Mouse (Mus musculus) limb, embryonic 12.5 days (tissue): ENCODE measurements at regions not wholly inside any gene's neighbourhood (a gene's known extent, or its start where the extent isn't known, plus 50 kb on each side); places are given as distances from the start of the nearest gene placed in this dataset.

Experiments used
- ATAC-seq: fragments of 200-750 bp; cut with Nextera tagmentation; 2 replicates; pipeline ENCODE4 v1.8.0; 2017; ENCODE audit warnings: low read depth, moderate TSS enrichment; ENCODE audit not compliant: insufficient number of reproducible peaks, insufficient read depth, low FRiP score, low TSS enrichment
- H3K27ac ChIP-seq: fragments of 300-500 bp; sonication (generic); 2 replicates; pipeline ENCODE4 v1.5.1; 2016; ENCODE audit warnings: mild to moderate bottlenecking, moderate library complexity
- H3K27me3 ChIP-seq: fragments of 300-500 bp; sonication (generic); 2 replicates; pipeline ENCODE4 v1.6.1; 2016; ENCODE audit warnings: mild to moderate bottlenecking, moderate library complexity
- H3K36me3 ChIP-seq: fragments of 300-500 bp; sonication (generic); 2 replicates; pipeline ENCODE4 v1.6.1; 2016; ENCODE audit warnings: mild to moderate bottlenecking, moderate library complexity
- H3K4me1 ChIP-seq: fragments of 300-500 bp; sonication (generic); replicated peaks from 2 replicates; pipeline ENCODE4 v1.6.1; 2016
- H3K4me2 ChIP-seq: fragments of 300-500 bp; sonication (generic); 2 replicates; pipeline ENCODE4 v1.6.1; 2016; ENCODE audit warnings: mild to moderate bottlenecking, moderate library complexity
- H3K4me3 ChIP-seq: fragments of 300-500 bp; sonication (generic); replicated peaks from 2 replicates; pipeline ENCODE4 v1.5.1; 2016; ENCODE audit warnings: mild to moderate bottlenecking
- H3K9ac ChIP-seq: fragments of 300-500 bp; sonication (generic); replicated peaks from 2 replicates; pipeline ENCODE4 v1.6.1; 2016; ENCODE audit warnings: mild to moderate bottlenecking, moderate library complexity
- H3K9me3 ChIP-seq: fragments of 300-500 bp; sonication (generic); 2 replicates; pipeline ENCODE4 v1.6.1; 2016; ENCODE audit warnings: mild to moderate bottlenecking, moderate library complexity
- WGBS: fragments of 180-500 bp; shearing (Covaris S2); methylation state at CpG from one replicate; pipeline ENCODE4 v1.1.7; 2016; 5-methylcytosine and 5-hydroxymethylcytosine counted together

DNA sequence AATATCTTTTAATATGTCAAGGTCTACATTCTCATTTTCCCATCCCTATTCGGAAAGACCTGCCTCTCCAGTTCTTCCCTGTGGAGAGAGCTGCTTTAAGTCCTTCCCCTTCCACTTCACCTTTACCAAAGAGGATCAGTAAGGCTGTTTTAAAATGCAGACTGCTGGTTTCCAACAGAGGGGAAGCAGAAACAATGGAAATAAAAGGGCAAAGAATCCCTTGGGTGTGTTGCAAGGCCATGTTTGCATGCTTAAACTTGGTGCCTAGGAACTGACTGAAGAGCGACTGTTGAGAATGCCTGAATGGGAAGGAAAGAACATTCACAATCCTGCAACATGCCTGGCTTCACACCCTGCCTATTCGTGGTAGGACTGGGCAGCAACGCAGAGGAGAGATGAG lies 2759.1 kb upstream of the 5930422O12Rik start:
- Histone ChIP-seq H3K4me3 (no peak overlapping the region), H3K4me1 (no peaks in the 10 kb centered on the region), H3K27me3 (no peaks in the 10 kb centered on the region), H3K9ac (no peak overlapping the region), H3K4me2 (no peak overlapping the region), H3K36me3 (no peaks in the 10 kb centered on the region), H3K27ac (no peak overlapping the region), H3K9me3 (no peaks in the 10 kb centered on the region)
- WGBS: 61% methylated on average over 4 of the region's 4 CpGs
- no peak for ATAC-seq

- no peak overlapping the region for H3K4me3 ChIP-seq
- no peak overlapping the region for H3K27ac ChIP-seq
- H3K4me2 ChIP-seq: no peak overlapping the region
- ATAC-seq: no peak
- H3K9me3 ChIP-seq: no peaks in the 10 kb centered on the region
- H3K4me1 ChIP-seq: no peaks in the 10 kb centered on the region
- no peaks in the 10 kb centered on the region for H3K36me3 ChIP-seq
- H3K9ac ChIP-seq: no peak overlapping the region
- no peaks in the 10 kb centered on the region for H3K27me3 ChIP-seq
- WGBS: 83% methylated on average over 1 of the region's 1 CpGs
Observed at GRCm38 (mm10) chr8:30677423-30677822, 2751.1 kb upstream of the 5930422O12Rik start.

GRCm38 (mm10) chr8:30682169-30682568 lies 2746.3 kb upstream of the 5930422O12Rik start:
- no peak overlapping the region for H3K9ac ChIP-seq
- H3K9me3 ChIP-seq: no peaks in the 10 kb centered on the region
- no peak for ATAC-seq
- no peaks in the 10 kb centered on the region for H3K4me1 ChIP-seq
- no peak overlapping the region for H3K4me2 ChIP-seq
- no peak overlapping the region for H3K4me3 ChIP-seq
- no peaks in the 10 kb centered on the region for H3K27me3 ChIP-seq
- WGBS: 58% methylated on average over 3 of the region's 3 CpGs
- H3K36me3 ChIP-seq: no peaks in the 10 kb centered on the region
- H3K27ac ChIP-seq: no peak overlapping the region

GRCm38 (mm10) chr8:30686539-30686938 lies 2742.0 kb upstream of the 5930422O12Rik start:
- Histone ChIP-seq H3K4me2 (no peak overlapping the region), H3K27ac (no peak overlapping the region), H3K9ac (no peak overlapping the region), H3K36me3 (no peaks in the 10 kb centered on the region), H3K4me3 (no peak overlapping the region), H3K4me1 (no peaks in the 10 kb centered on the region), H3K27me3 (no peaks in the 10 kb centered on the region), H3K9me3 (no peaks in the 10 kb centered on the region)
- ATAC-seq: no peak
- WGBS: 91% methylated on average over 3 of the region's 3 CpGs

GRCm38 (mm10) chr8:30694126-30694525 lies 2734.4 kb upstream of the 5930422O12Rik start:
- no peak overlapping the region for H3K9ac ChIP-seq
- H3K27ac ChIP-seq: no peak overlapping the region
- no peaks in the 10 kb centered on the region for H3K9me3 ChIP-seq
- no peak for ATAC-seq
- 87% methylated on average over 3 of the region's 3 CpGs for WGBS
- H3K4me3 ChIP-seq: no peak overlapping the region
- H3K4me1 ChIP-seq: no peaks in the 10 kb centered on the region
- H3K27me3 ChIP-seq: no peaks in the 10 kb centered on the region
- H3K36me3 ChIP-seq: no peaks in the 10 kb centered on the region
- no peak overlapping the region for H3K4me2 ChIP-seq

DNA sequence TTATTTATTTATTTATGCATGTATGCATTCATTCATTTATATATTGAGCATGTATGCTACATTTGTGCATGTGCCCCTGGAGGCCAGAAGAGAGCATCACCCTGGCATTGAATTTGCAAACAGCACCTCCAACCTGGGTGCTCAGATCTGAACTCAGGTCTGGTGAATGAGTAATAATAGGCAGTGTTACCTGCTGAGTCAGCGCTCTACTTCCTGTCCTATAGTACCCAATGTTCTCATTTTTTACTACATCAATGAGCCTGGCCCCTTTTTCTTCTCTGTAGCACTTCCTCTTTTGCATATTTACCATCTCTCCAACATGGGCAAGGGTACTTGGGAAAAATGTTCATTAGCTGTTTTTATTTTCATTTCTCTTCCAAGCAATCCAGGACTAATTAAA lies 2711.9 kb upstream of the 5930422O12Rik start:
- Histone ChIP-seq H3K4me1 (no peaks in the 10 kb centered on the region), H3K27ac (no peak overlapping the region), H3K9ac (no peak overlapping the region), H3K9me3 (no peaks in the 10 kb centered on the region), H3K27me3 (no peaks in the 10 kb centered on the region), H3K36me3 (no peaks in the 10 kb centered on the region), H3K4me3 (no peak overlapping the region), H3K4me2 (no peak overlapping the region)
- WGBS: 84% methylated on average over 1 of the region's 1 CpGs
- ATAC-seq: no peak

DNA sequence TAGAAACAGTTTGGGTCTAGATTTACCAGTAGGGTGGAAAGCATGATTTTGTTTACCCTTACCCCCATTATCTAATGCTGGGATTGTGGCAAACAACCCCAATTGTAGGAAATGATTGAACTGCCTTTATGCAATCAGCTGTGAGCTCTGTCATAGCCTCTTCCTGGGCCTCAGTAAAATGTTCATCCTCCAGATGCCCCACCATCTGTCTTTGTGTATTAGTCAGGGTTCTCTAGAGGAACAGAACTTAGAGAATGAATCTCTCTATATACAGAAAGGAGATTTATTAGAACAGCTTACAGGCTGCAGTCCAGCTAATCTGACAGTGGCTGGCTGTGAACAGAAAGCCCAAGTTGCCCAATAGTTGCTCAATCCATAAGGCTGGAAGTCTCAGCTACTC lies 2698.1 kb upstream of the 5930422O12Rik start:
- Histone ChIP-seq H3K36me3 (no peaks in the 10 kb centered on the region), H3K9me3 (no peaks in the 10 kb centered on the region), H3K4me2 (no peak overlapping the region), H3K27ac (no peak overlapping the region), H3K4me1 (no peaks in the 10 kb centered on the region), H3K27me3 (no peaks in the 10 kb centered on the region), H3K4me3 (no peak overlapping the region), H3K9ac (no peak overlapping the region)
- ATAC-seq: no peak

DNA sequence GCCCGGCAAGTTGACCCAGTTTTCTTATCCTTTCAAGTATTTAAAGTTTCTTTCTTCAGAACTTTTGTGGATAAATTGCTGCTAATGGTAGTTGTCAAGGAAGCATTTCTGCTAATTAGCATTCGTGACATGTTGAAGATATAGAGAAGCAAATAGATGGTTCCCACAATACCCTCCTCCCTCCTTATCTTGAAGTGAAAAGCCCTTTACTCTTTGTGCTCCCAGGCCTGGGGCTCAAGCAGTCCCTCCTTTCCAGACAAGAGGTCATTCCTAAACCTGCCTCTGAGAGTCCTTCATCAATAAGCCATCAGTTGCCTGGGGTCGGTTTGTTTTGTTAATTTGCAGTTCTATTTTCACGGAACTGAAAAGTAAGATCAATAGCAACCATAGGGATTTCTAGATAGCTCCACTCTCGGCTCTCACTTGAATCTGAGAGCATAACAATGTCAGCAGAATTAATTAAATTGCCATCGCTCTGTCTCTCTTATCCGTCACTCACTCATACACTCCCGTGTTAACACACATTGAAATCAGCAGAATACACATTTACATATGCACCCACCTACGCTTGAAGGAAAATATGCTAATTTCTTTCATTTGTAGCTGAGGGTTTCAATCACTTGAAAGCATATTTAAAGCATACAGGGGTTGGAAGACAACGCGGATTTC lies 2695.8 kb upstream of the 5930422O12Rik start:
- Histone ChIP-seq H3K4me2 (no peak overlapping the region), H3K9me3 (no peaks in the 10 kb centered on the region), H3K27me3 (no peaks in the 10 kb centered on the region), H3K4me3 (no peak overlapping the region), H3K4me1 (no peaks in the 10 kb centered on the region), H3K36me3 (no peaks in the 10 kb centered on the region), H3K9ac (no peak overlapping the region), H3K27ac (no peak overlapping the region)
- 83% methylated on average over 11 of the region's 11 CpGs for WGBS
- ATAC-seq: no peak

- H3K4me2 ChIP-seq: no peak overlapping the region
- no peaks in the 10 kb centered on the region for H3K27me3 ChIP-seq
- H3K4me1 ChIP-seq: no peaks in the 10 kb centered on the region
- ATAC-seq: no peak
- H3K4me3 ChIP-seq: no peak overlapping the region
- WGBS: 84% methylated on average over 6 of the region's 6 CpGs
- H3K36me3 ChIP-seq: no peaks in the 10 kb centered on the region
- no peak overlapping the region for H3K9ac ChIP-seq
- no peaks in the 10 kb centered on the region for H3K9me3 ChIP-seq
- H3K27ac ChIP-seq: no peak overlapping the region
Observed at GRCm38 (mm10) chr8:30733385-30733784, 2695.1 kb upstream of the 5930422O12Rik start.

GRCm38 (mm10) chr8:30735338-30735737 lies 2693.2 kb upstream of the 5930422O12Rik start:
- H3K9ac ChIP-seq: no peak overlapping the region
- H3K9me3 ChIP-seq: no peaks in the 10 kb centered on the region
- no peak overlapping the region for H3K4me3 ChIP-seq
- WGBS: 64% methylated on average over 5 of the region's 5 CpGs
- H3K36me3 ChIP-seq: no peaks in the 10 kb centered on the region
- H3K4me2 ChIP-seq: 0 out of 2 replicates have a peak overlapping the region, but pooled peaks have one; percentile 21
- no peak overlapping the region for H3K27ac ChIP-seq
- no peaks in the 10 kb centered on the region for H3K4me1 ChIP-seq
- H3K27me3 ChIP-seq: no peaks in the 10 kb centered on the region
- ATAC-seq: no peak

- H3K27ac ChIP-seq: no peak overlapping the region
- ATAC-seq: no peak
- whole genome bisulfite sequencing: 54% methylated on average over 10 of the region's 10 CpGs
- no peak overlapping the region for H3K9ac ChIP-seq
- H3K4me2 ChIP-seq: no peak overlapping the region
- H3K9me3 ChIP-seq: no peaks in the 10 kb centered on the region
- no peaks in the 10 kb centered on the region for H3K27me3 ChIP-seq
- no peaks in the 10 kb centered on the region for H3K4me1 ChIP-seq
- no peak overlapping the region for H3K4me3 ChIP-seq
- H3K36me3 ChIP-seq: no peaks in the 10 kb centered on the region
Observed at GRCm38 (mm10) chr8:30735740-30736139, 2692.8 kb upstream of the 5930422O12Rik start.

- no peaks in the 10 kb centered on the region for H3K27me3 ChIP-seq
- H3K9me3 ChIP-seq: no peaks in the 10 kb centered on the region
- ATAC-seq: peak; percentile 78; the same call in 1 of the 2 replicates
- WGBS: 49% methylated on average over 3 of the region's 3 CpGs
- no peak overlapping the region for H3K27ac ChIP-seq
- peaks cover 5% of the 10 kb centered on the region; the same call in 1 of the 2 replicates for H3K4me1 ChIP-seq
- no peak overlapping the region for H3K9ac ChIP-seq
- no peaks in the 10 kb centered on the region for H3K36me3 ChIP-seq
- H3K4me3 ChIP-seq: no peak overlapping the region
- no peak overlapping the region for H3K4me2 ChIP-seq
Observed at GRCm38 (mm10) chr8:30746874-30747273, 2681.6 kb upstream of the 5930422O12Rik start.
